Mouse (Mus musculus): ENCODE measurements at regions not wholly inside any gene's neighbourhood (a gene's known extent, or its start where the extent isn't known, plus 50 kb on each side); places are given as distances from the start of the nearest gene placed in this dataset.

GRCm38 (mm10) chr1:154024301-154024700 lies 124.3 kb upstream of the Teddm2 start:
- 78% methylated on average over 3 of the region's 3 CpGs for WGBS
- no peak for ATAC-seq (ENCODE audit: insufficient number of reproducible peaks, low FRiP score, low TSS enrichment, low read depth)

GRCm38 (mm10) chr1:154027303-154027702 lies 127.3 kb upstream of the Teddm2 start:
- no peak overlapping the region for H3K4me3 ChIP-seq (replicated peaks)
- no peak overlapping the region for H3K27ac ChIP-seq (replicated peaks)
- H3K4me2 ChIP-seq (replicated peaks): no peak overlapping the region
- H3K36me3 ChIP-seq: no peaks in the 10 kb centered on the region
- WGBS: 84% methylated on average over 4 of the region's 4 CpGs
- no peak overlapping the region for H3K9ac ChIP-seq
- no peaks in the 10 kb centered on the region for H3K9me3 ChIP-seq (replicated peaks)
- no peaks in the 10 kb centered on the region for H3K27me3 ChIP-seq
- ATAC-seq (ENCODE audit: insufficient number of reproducible peaks, low FRiP score, low TSS enrichment, low read depth): no peak
- no peaks in the 10 kb centered on the region for H3K4me1 ChIP-seq

More at GRCm38 (mm10) chr1:154024301-154024700, 124.3 kb upstream of the Teddm2 start:
- H3K4me3 ChIP-seq (replicated peaks): no peak overlapping the region
- no peaks in the 10 kb centered on the region for H3K36me3 ChIP-seq
- H3K4me1 ChIP-seq: no peaks in the 10 kb centered on the region
- H3K9ac ChIP-seq: no peak overlapping the region
- no peaks in the 10 kb centered on the region for H3K27me3 ChIP-seq
- H3K9me3 ChIP-seq (replicated peaks): no peaks in the 10 kb centered on the region
- H3K27ac ChIP-seq (replicated peaks): no peak overlapping the region
- H3K4me2 ChIP-seq (replicated peaks): no peak overlapping the region

- no peak overlapping the region for H3K9ac ChIP-seq
- H3K27me3 ChIP-seq: no peaks in the 10 kb centered on the region
- 60% methylated on average over 3 of the region's 3 CpGs for WGBS
- no peaks in the 10 kb centered on the region for H3K4me1 ChIP-seq
- no peak for ATAC-seq (ENCODE audit: insufficient number of reproducible peaks, low FRiP score, low TSS enrichment, low read depth)
- H3K36me3 ChIP-seq: no peaks in the 10 kb centered on the region
- no peak overlapping the region for H3K27ac ChIP-seq (replicated peaks)
- H3K9me3 ChIP-seq (replicated peaks): no peaks in the 10 kb centered on the region
- no peak overlapping the region for H3K4me3 ChIP-seq (replicated peaks)
- no peak overlapping the region for H3K4me2 ChIP-seq (replicated peaks)
Observed at GRCm38 (mm10) chr1:154029826-154030225, 129.8 kb upstream of the Teddm2 start.

- no peaks in the 10 kb centered on the region for H3K4me1 ChIP-seq
- 10% methylated on average over 14 of the region's 14 CpGs for WGBS
- H3K9me3 ChIP-seq (replicated peaks): no peaks in the 10 kb centered on the region
- H3K27me3 ChIP-seq: no peaks in the 10 kb centered on the region
- no peak overlapping the region for H3K9ac ChIP-seq
- no peak overlapping the region for H3K27ac ChIP-seq (replicated peaks)
- H3K4me2 ChIP-seq (replicated peaks): peak overlapping the region; percentile 37; the same call in 1 of the 2 replicates
- no peak overlapping the region for H3K4me3 ChIP-seq (replicated peaks)
- H3K36me3 ChIP-seq: no peaks in the 10 kb centered on the region
- 0 out of 2 replicates have a peak, but pooled peaks have one; percentile 7 for ATAC-seq (ENCODE audit: insufficient number of reproducible peaks, low FRiP score, low TSS enrichment, low read depth)
Observed at GRCm38 (mm10) chr1:154032669-154033099, 132.7 kb upstream of the Teddm2 start.

- Histone ChIP-seq H3K27ac (replicated peaks) (no peak overlapping the region), H3K4me1 (no peaks in the 10 kb centered on the region), H3K4me2 (replicated peaks) (no peak overlapping the region), H3K27me3 (no peaks in the 10 kb centered on the region), H3K9ac (no peak overlapping the region), H3K4me3 (replicated peaks) (no peak overlapping the region), H3K36me3 (no peaks in the 10 kb centered on the region), H3K9me3 (replicated peaks) (no peaks in the 10 kb centered on the region)
- ATAC-seq (ENCODE audit: insufficient number of reproducible peaks, low FRiP score, low TSS enrichment, low read depth): no peak
- 74% methylated on average over 13 of the region's 13 CpGs for WGBS
Observed at GRCm38 (mm10) chr1:154033958-154034606, 134.1 kb upstream of the Teddm2 start.

GRCm38 (mm10) chr1:154036729-154037270 lies 136.8 kb upstream of the Teddm2 start:
- Histone ChIP-seq H3K9me3 (replicated peaks) (no peaks in the 10 kb centered on the region), H3K27me3 (no peaks in the 10 kb centered on the region), H3K27ac (replicated peaks) (no peak overlapping the region), H3K4me1 (no peaks in the 10 kb centered on the region), H3K4me2 (replicated peaks) (no peak overlapping the region), H3K36me3 (no peaks in the 10 kb centered on the region), H3K9ac (no peak overlapping the region), H3K4me3 (replicated peaks) (no peak overlapping the region)
- ATAC-seq (ENCODE audit: insufficient number of reproducible peaks, low FRiP score, low TSS enrichment, low read depth): no peak
- WGBS: 65% methylated on average over 4 of the region's 4 CpGs

GRCm38 (mm10) chr1:154038241-154038640 lies 138.2 kb upstream of the Teddm2 start:
- no peak overlapping the region for H3K4me3 ChIP-seq (replicated peaks)
- H3K27me3 ChIP-seq: no peaks in the 10 kb centered on the region
- no peak overlapping the region for H3K27ac ChIP-seq (replicated peaks)
- no peaks in the 10 kb centered on the region for H3K9me3 ChIP-seq (replicated peaks)
- 72% methylated on average over 2 of the region's 2 CpGs for WGBS
- H3K4me2 ChIP-seq (replicated peaks): no peak overlapping the region
- H3K4me1 ChIP-seq: no peaks in the 10 kb centered on the region
- no peak for ATAC-seq (ENCODE audit: insufficient number of reproducible peaks, low FRiP score, low TSS enrichment, low read depth)
- H3K9ac ChIP-seq: no peak overlapping the region
- H3K36me3 ChIP-seq: no peaks in the 10 kb centered on the region

GRCm38 (mm10) chr1:154040907-154041306 lies 140.9 kb upstream of the Teddm2 start:
- ATAC-seq (ENCODE audit: insufficient number of reproducible peaks, low FRiP score, low TSS enrichment, low read depth): no peak
- no peaks in the 10 kb centered on the region for H3K4me1 ChIP-seq
- no peak overlapping the region for H3K9ac ChIP-seq
- no peaks in the 10 kb centered on the region for H3K36me3 ChIP-seq
- WGBS: 81% methylated on average over 3 of the region's 3 CpGs
- no peaks in the 10 kb centered on the region for H3K27me3 ChIP-seq
- H3K4me3 ChIP-seq (replicated peaks): no peak overlapping the region
- H3K27ac ChIP-seq (replicated peaks): no peak overlapping the region
- H3K9me3 ChIP-seq (replicated peaks): no peaks in the 10 kb centered on the region
- no peak overlapping the region for H3K4me2 ChIP-seq (replicated peaks)

GRCm38 (mm10) chr1:154042956-154043355 lies 142.9 kb upstream of the Teddm2 start:
- H3K4me3 ChIP-seq (replicated peaks): no peak overlapping the region
- no peaks in the 10 kb centered on the region for H3K9me3 ChIP-seq (replicated peaks)
- no peak overlapping the region for H3K4me2 ChIP-seq (replicated peaks)
- no peaks in the 10 kb centered on the region for H3K27me3 ChIP-seq
- no peak overlapping the region for H3K9ac ChIP-seq
- no peak for ATAC-seq (ENCODE audit: insufficient number of reproducible peaks, low FRiP score, low TSS enrichment, low read depth)
- no peak overlapping the region for H3K27ac ChIP-seq (replicated peaks)
- WGBS: 69% methylated on average over 2 of the region's 2 CpGs
- H3K4me1 ChIP-seq: no peaks in the 10 kb centered on the region
- H3K36me3 ChIP-seq: no peaks in the 10 kb centered on the region

- H3K4me2 ChIP-seq (replicated peaks): no peak overlapping the region
- no peaks in the 10 kb centered on the region for H3K9me3 ChIP-seq (replicated peaks)
- H3K36me3 ChIP-seq: no peaks in the 10 kb centered on the region
- no peaks in the 10 kb centered on the region for H3K27me3 ChIP-seq
- WGBS: 87% methylated on average over 4 of the region's 4 CpGs
- no peak for ATAC-seq (ENCODE audit: insufficient number of reproducible peaks, low FRiP score, low TSS enrichment, low read depth)
- H3K27ac ChIP-seq (replicated peaks): no peak overlapping the region
- H3K4me3 ChIP-seq (replicated peaks): no peak overlapping the region
- no peak overlapping the region for H3K9ac ChIP-seq
- H3K4me1 ChIP-seq: no peaks in the 10 kb centered on the region
Observed at GRCm38 (mm10) chr1:154044712-154045111, 144.7 kb upstream of the Teddm2 start.

- Histone ChIP-seq H3K4me1 (no peaks in the 10 kb centered on the region), H3K9ac (no peak overlapping the region), H3K27me3 (no peaks in the 10 kb centered on the region), H3K4me2 (replicated peaks) (no peak overlapping the region), H3K27ac (replicated peaks) (no peak overlapping the region), H3K9me3 (replicated peaks) (no peaks in the 10 kb centered on the region), H3K4me3 (replicated peaks) (no peak overlapping the region), H3K36me3 (no peaks in the 10 kb centered on the region)
- ATAC-seq (ENCODE audit: insufficient number of reproducible peaks, low FRiP score, low TSS enrichment, low read depth): no peak
Observed at GRCm38 (mm10) chr1:154045951-154046350, 145.9 kb upstream of the Teddm2 start.

- Histone ChIP-seq H3K36me3 (no peaks in the 10 kb centered on the region), H3K4me1 (no peaks in the 10 kb centered on the region), H3K4me2 (replicated peaks) (no peak overlapping the region), H3K9me3 (replicated peaks) (no peaks in the 10 kb centered on the region), H3K9ac (no peak overlapping the region), H3K27me3 (no peaks in the 10 kb centered on the region), H3K27ac (replicated peaks) (no peak overlapping the region), H3K4me3 (replicated peaks) (no peak overlapping the region)
- no peak for ATAC-seq (ENCODE audit: insufficient number of reproducible peaks, low FRiP score, low TSS enrichment, low read depth)
- 73% methylated on average over 7 of the region's 7 CpGs for WGBS
Observed at GRCm38 (mm10) chr1:154053641-154054040, 147.3 kb upstream of the Zfp648 start.

Data from embryonic facial prominence, embryonic 15.5 days (tissue).